In the genomic region with DNA sequence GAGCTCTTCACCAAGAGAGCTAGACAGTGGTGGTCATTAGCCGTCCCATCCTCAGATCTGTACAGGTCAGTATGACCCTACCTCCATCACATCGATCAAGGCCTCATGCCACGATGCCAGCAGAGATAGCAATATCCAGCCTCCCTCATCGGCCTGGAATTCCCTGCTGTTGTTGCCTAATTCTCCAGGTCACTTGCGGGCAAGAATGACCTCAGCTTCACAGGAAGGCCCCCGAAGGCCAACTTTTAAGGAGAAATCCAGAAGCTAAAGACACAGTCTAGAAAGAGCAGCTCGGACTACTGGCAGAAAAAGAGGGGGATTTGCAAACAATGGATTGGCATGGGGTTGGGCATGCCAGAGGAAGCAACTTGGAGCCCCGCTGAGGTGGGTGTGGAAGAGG, we compare ENCODE assay signal across 10 mouse cellular contexts.
"Had no signal": no experiment of that assay in that cellular context is flagged by ENCODE, and none has a peak within 500 bp of the region (broad histone marks: within the 10 kb centered on the region; RNA-seq: fewer than 3 reads in every experiment).

No protein-coding gene starts in this region.

- H3K9me3 ChIP-seq: limb, embryonic 15.5 days; midbrain, embryonic 12.5 days; neural tube, embryonic 13.5 days had no signal

- H3K9ac ChIP-seq: limb, embryonic 15.5 days; liver, embryonic 14.5 days; midbrain, embryonic 12.5 days; neural tube, embryonic 13.5 days had no signal

- H3K4me2 ChIP-seq: limb, embryonic 15.5 days; midbrain, embryonic 12.5 days; neural tube, embryonic 13.5 days had no signal

- H3K36me3 ChIP-seq: limb, embryonic 15.5 days; midbrain, embryonic 12.5 days; neural tube, embryonic 13.5 days had no signal

- H3K4me3 ChIP-seq: limb, embryonic 15.5 days; midbrain, embryonic 12.5 days; neural tube, embryonic 13.5 days had no signal

- H3K4me1 ChIP-seq: midbrain, embryonic 12.5 days had no signal

- H3K27me3 ChIP-seq: limb, embryonic 15.5 days; midbrain, embryonic 12.5 days; neural tube, embryonic 13.5 days had no signal

- ATAC-seq: midbrain, embryonic 16.5 days had no signal

- DNase-seq: kidney, postnatal 14 days; layer of hippocampus, postnatal 36 days; spleen, adult 18-20 months; thymus, adult 18-20 months; thymus, postnatal 14 days had no signal

- H3K27ac ChIP-seq: limb, embryonic 15.5 days; liver, embryonic 14.5 days; midbrain, embryonic 12.5 days; neural tube, embryonic 13.5 days had no signal
